Mouse (Mus musculus): Measurements from ENCODE around the gene Szrd1. TPM values are rescaled to one million over a fixed set of nuclear protein-coding genes. Genes with fewer than 3 reads are reported as not detected.
A peak's percentile ranks its signal among the peaks of the same experiment; 100 is the strongest.

Gene Szrd1
- total RNA-seq, 2 experiments from 2014 or later, result 87.6 to 91.4 TPM

GRCm38 (mm10) chr4:141076761-141077506 lies 62.6 kb downstream of the Szrd1 start:
- peak in 1 of 2 experiments; percentile 36 for DNase-seq
- intact Hi-C loops (cut with DNase I), result loop anchor here (5.0 kb wide), 1 partner anchor 60 kb away; the partner anchor contains the start of gene Szrd1

- no peak for DNase-seq
- intact Hi-C loops (cut with DNase I), result no loop called here
Measured at GRCm38 (mm10) chr4:141074109-141074508, 65.5 kb downstream of the Szrd1 start.

- intact Hi-C loops (cut with DNase I), result no loop called here
- DNase-seq, result peak; percentile 68 to 70
Measured at GRCm38 (mm10) chr4:141073661-141074060, 65.9 kb downstream of the Szrd1 start.

- intact Hi-C loops (cut with DNase I), result no loop called here
- DNase-seq, result no peak
Measured at GRCm38 (mm10) chr4:141072502-141072901, 67.1 kb downstream of the Szrd1 start.

GRCm38 (mm10) chr4:141069731-141070130 lies 69.8 kb downstream of the Szrd1 start:
- peak; percentile 45 to 71 for DNase-seq
- intact Hi-C loops (cut with DNase I), result loop anchor here (5.0 kb wide), 1 partner anchor 53 kb away; no protein-coding TSS in a partner anchor

GRCm38 (mm10) chr4:141068655-141069054 lies 70.9 kb downstream of the Szrd1 start:
- intact Hi-C loops (cut with DNase I), result loop anchor here (5.0 kb wide), 1 partner anchor 54 kb away; no protein-coding TSS in a partner anchor
- DNase-seq, result no peak

- intact Hi-C loops (cut with DNase I), result loop anchor here (5.0 kb wide), 1 partner anchor 55 kb away; no protein-coding TSS in a partner anchor
Measured at GRCm38 (mm10) chr4:141067516-141068046, 72.0 kb downstream of the Szrd1 start.

GRCm38 (mm10) chr4:141066709-141067515 lies 72.7 kb downstream of the Szrd1 start:
- peak; percentile 59 to 60 for DNase-seq
- intact Hi-C loops (cut with DNase I), result loop anchor here (5.0 kb wide), 1 partner anchor 55 kb away; no protein-coding TSS in a partner anchor

More at GRCm38 (mm10) chr4:141067516-141068046, 72.0 kb downstream of the Szrd1 start:
- no peak for DNase-seq

- peak; percentile 78 to 84 for DNase-seq
- intact Hi-C loops (cut with DNase I), result loop anchor here (1.0 to 5.0 kb wide), 2 partner anchors 21 to 57 kb away; no protein-coding TSS in a partner anchor
Measured at GRCm38 (mm10) chr4:141065123-141065522, 74.5 kb downstream of the Szrd1 start.

GRCm38 (mm10) chr4:141064104-141064659 lies 75.4 kb downstream of the Szrd1 start:
- intact Hi-C loops (cut with DNase I), result no loop called here
- no peak for DNase-seq

Other genes with a start within 250 kb of the Szrd1 start
- 1 to 10 TPM in 1 of 2 experiments, under 1 TPM in 1; 0.41 to 1.1 TPM for gene Padi2, start 233.4 kb downstream of the Szrd1 start, total RNA-seq (2021)
- gene Sdhb, start 178.6 kb downstream of the Szrd1 start, total RNA-seq (2021), result 100 to 1,000 TPM; 916 to 936 TPM
- gene Atp13a2, start 152.9 kb downstream of the Szrd1 start, total RNA-seq (2021), result 10 to 100 TPM; 20.7 to 21.7 TPM
- gene Mfap2, start 129.4 kb downstream of the Szrd1 start, total RNA-seq (2021), result 10 to 100 TPM; 24.5 to 28.1 TPM
- gene Crocc, start 79.2 kb downstream of the Szrd1 start, total RNA-seq (2021), result 1 to 10 TPM; 6.0 to 6.2 TPM
- gene Necap2, start 61.4 kb downstream of the Szrd1 start, total RNA-seq (2021), result 10 to 100 TPM; 22.2 to 22.6 TPM
- not detected for gene Spata21, start 51.4 kb downstream of the Szrd1 start, total RNA-seq (2021)
- gene Fbxo42, start 8.1 kb upstream of the Szrd1 start, total RNA-seq (2021), result 10 to 100 TPM; 13.0 to 13.5 TPM
- under 1 TPM; 0.68 to 0.86 TPM for gene Rsg1, start 74.2 kb upstream of the Szrd1 start, total RNA-seq (2021)
- gene Arhgef19, start 99.7 kb upstream of the Szrd1 start, total RNA-seq (2021), result 10 to 100 TPM; 20.7 TPM
- 1 to 10 TPM; 8.0 to 8.9 TPM for gene Epha2, start 161.5 kb upstream of the Szrd1 start, total RNA-seq (2021)
- under 1 TPM; 0.15 to 0.65 TPM for gene Fam131c, start 228.4 kb upstream of the Szrd1 start, total RNA-seq (2021)

Data from heart, postnatal 14 days (tissue).